Mouse (Mus musculus): ENCODE measurements around the gene Tada3.

GRCm38 (mm10) chr6:113373491-113373890 is 4.2 kb downstream of the Tada3 start:
- TF ChIP-seq POLR2A (IDR thresholded peaks at IDR 0.05; ENCODE audit: control insufficient read depth, extremely low read depth, insufficient read depth, low read length, poor library complexity) (no peak), CTCF (IDR thresholded peaks at IDR 0.05; ENCODE audit: borderline replicate concordance, control insufficient read depth, extremely low read depth, insufficient read depth, low read length, poor library complexity) (no peak)
